Mouse (Mus musculus) left cerebral cortex, adult 18-20 months (tissue): ENCODE data around the gene Ccnt2. TPM values are rescaled to one million over a fixed set of nuclear protein-coding genes. Genes with fewer than 3 reads are reported as not detected.

ENCODE experiments used
- DNase-seq, 2 experiments: peaks; one replicate each; pipeline ENCODE4 v3.0.0; 2021 to 2022; ENCODE audit warnings: low spot score in 2 of 2, mixed read lengths in 1 of 2
- total RNA-seq, 2 experiments: library from RNA; stranded (reverse); gene quantifications; 2 replicates each; pipeline ENCODE4 v1.2.3; 2021

The Ccnt2 gene
- total RNA-seq, 2 experiments from 2014 or later: 59.3 to 61.0 TPM

DNA sequence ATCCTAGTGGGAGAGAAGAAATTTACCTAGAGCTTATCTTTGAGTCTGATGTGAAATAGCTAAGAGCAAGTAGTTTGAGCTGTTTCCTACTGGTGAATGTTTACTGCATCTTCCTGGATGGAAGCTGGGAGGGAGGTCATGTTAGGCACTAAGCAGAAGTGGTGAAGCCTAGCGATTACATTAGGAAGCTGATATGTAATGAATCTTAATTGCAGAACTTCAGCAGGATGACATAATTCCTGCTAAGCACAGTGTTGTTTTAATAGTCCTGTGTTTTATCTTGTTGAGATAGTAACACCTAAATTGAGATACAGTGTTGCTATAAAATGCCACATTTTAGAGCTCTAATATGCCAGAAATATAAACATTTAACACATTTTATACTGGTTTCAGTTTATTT lies 11.9 kb downstream of the Ccnt2 start:
- DNase-seq: no peak

DNA sequence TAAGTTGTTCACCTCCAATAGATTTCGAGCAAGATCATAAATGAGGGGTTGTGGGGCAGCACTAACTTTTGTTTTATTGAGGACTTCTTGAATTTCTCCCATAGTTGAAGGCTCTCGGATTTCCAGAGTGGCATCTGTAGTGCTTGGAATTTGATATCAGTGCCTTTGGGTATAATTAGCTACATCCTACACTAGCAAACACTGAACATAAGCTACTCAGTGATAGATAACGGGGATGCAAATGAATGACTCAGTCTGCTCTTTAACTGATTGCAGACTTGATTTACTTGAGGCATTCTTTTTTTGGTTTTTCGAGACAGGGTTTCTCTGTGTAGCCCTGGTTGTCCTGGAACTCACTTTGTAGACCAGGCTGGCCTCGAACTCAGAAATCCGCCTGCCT lies 15.0 kb downstream of the Ccnt2 start:
- DNase-seq: no peak

DNA sequence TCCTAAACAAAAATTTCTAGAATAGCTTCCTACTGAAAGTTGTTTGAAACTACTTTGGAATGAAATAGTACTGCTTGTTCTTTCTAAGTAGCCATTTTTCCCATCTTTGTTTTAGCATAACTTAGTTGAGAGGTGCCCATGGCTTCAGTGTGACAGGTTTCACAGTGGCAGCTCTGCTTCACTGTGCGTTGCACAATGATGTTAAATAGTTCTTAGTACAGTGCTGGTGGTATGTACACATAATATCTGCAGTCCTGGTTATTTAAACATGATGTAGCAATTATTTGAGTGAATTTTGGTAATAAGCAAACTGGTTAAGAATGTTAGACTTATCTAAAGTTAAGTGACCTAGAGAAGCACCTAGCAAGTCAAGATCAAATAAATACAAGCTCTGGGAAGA lies 19.5 kb downstream of the Ccnt2 start:
- DNase-seq: no peak

DNA sequence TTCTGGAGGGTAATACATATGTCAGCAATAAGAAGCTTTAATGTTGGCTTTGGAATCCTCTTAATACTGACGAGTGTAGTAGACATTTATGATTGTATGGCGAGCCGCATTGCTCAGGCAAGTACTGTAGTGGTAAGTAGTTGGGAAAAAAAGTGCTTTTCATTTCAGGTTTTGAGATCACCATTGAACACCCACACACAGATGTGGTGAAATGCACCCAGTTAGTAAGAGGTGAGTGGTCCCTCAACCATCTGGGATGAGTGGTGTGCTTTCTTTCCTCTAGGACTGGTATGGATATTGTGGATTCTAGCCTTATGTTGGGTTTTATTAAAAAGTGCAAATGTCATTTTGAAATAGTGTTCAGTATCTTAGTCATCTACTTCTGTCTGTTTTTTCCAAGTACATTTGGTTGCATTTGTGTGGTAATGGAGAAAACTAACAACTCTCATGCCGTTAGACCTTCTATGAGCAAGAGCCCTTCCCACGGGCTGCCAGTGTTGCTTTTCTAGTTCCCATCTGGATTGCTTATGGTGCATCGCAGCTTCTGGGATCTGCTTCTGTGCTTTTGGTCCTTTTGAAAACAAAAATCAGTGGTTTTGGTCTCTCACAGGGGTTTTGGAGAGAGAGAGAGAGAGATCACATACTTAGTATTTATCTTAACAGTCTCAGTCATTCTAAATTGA lies 21.3 kb downstream of the Ccnt2 start:
- DNase-seq: no peak

DNA sequence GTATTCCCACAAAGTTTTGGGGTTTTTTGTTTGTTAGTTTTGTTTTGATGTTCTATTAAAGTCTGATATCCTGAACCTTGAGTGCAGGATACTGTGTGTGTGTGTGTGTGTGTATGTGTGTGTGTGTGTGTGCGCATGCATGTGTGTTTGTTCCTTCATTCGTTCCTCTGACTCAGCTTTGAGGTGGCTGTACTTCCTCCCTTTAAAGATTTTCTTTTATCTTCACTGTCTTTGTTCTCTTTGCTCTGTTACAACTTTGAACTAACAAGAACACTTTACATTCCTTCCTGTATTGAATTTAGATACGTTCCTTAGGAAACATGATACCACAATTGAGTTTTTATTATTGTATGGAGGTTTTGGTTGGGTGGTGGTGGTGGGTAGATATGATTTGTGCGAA lies 22.4 kb downstream of the Ccnt2 start:
- DNase-seq: no peak

DNA sequence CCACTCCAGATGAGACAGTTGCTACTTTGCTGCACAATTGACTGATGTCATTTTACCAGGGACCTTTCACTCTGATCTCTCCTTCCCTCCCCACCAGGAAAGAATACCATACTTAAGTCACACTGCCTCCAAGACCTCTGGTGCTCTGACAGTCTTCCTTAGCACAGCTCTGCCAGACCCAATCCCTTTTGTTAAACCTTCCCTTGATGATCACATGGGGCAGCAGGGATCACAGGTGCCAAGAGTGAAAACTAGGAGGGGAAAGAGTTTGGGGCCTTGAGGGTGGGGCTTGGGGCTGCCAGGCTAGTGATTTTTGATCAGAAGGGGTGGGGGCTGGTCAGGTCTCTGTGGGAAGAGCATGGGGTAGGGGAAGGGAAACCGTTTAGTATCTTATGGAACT lies 22.8 kb downstream of the Ccnt2 start:
- no peak for DNase-seq

DNA sequence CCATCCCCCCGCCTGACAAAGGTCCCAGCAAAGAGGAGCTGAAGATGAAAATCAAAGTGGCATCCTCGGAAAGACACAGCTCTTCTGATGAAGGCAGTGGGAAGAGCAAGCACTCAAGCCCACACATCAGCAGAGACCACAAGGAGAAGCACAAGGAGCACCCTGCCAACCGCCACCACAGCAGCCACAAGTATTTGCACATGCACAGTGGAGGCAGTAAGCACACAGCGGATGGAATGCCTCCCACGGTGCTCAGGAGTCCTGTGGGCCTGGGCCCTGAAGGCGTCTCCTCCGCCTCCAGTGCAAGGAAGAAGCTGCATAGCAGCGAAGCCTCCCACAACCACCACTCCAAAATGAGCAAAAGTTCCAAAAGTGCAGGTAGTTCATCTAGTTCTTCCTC lies 29.0 kb downstream of the Ccnt2 start:
- peak; percentile 18 to 58 for DNase-seq

DNA sequence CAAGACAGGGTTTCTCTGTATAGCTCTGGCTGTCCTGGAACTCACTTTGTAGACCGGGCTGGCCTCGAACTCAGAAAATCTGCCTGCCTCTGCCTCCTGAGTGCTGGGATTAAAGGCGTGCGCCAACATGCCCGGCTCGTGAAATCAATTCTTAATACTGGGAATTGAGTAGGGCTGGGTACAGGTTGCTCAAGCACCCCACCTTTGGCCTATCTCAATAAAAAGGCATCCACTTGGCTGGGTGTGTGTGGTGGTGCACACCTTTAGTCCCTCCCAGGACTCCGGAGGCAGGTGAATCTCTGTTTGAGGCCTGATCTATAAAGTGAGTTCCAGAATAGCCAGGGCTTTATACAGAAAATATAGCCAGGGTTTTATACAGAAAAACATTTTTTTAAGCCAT lies 34.7 kb downstream of the Ccnt2 start:
- no peak for DNase-seq

DNA sequence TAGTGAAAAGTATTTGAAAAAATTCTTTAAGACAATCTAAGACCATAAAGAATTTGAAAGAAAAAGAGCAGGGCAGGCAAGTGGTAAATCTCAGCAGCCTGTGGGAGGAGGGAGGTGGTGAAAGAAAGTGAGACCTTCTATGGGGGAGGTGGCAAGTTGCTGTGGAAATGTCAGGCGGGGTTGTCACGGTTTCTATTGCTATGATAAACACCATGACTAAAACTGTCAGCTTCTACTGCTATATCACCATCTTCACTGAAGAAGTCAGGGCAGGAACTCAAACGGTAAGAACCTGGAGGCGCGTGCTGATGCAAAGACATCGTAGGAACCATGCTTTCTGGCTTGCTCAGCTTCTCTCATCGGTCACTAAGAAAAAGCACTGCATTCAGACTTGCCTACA lies 39.0 kb downstream of the Ccnt2 start:
- peak; percentile 27 to 32 for DNase-seq

DNA sequence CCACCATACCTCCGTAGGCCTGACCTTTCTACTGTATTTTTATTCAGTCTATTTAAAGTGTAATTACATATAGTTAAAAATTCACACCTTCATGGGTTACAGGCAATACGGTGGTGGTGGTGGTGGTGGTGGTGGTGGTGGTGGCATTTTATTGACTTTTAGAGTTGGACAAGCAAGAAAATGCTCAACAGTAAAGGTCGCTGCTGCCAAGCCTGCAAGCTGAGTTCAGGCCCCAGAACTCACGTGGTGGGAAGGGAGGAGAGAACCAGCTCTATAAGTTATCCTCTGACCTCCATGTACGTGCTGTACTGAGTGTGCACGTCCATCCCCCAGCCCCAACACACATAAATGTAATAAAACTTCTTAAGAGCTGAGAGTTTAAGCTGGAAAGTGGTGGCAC lies 42.4 kb downstream of the Ccnt2 start:
- DNase-seq: no peak

DNA sequence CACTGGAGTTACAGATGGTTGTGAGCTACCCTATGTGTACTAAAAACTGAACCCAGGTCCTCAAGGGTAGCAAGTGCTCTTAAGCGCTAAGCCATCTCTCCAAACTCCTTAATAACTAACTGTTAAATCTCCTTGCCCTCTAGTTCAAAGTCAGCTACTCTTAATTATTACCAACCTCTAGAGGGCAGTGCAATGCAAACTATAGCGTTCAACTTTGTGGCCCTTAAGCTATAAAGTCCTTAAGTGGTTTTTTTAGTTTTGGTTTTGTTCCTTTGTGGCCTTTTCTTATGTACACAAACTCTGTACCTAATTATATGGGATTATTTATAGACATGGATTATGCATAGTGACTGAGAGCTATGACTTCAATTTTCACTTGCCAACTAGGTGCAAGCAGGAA lies 53.4 kb downstream of the Ccnt2 start:
- DNase-seq: peak; percentile 26 to 35

DNA sequence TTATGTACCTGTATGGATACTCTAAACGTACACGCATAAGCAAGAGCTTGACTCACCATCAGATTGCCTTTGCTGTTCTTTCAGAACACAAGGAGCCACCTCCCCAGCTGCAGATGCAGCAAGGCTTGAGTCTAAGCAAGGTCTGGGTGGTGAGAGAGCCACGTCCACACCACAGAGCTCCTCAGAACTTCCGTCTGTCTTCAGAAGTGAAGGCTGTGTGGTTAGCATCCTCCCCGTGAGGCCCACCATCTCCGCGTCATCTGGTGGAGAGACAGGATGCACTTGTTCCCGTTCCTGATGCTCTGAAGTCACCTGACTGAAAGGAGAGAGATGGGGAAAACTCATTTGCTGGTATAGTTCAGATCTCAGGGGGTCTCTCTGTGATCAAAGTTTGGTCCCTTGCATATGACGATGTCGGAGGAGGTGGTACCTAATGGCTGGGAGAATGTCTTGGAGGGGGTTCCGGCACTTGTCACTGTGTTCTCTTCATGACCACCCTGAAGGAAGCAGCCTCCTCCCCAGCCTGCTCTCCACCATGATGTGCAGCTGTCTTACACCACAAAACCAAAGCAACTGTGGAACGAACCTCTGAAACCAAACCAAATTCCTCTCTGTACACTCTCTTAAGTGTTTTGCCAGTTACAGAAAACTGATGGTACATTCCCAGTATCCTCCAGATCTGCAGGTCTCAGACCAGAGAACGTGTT lies 56.4 kb downstream of the Ccnt2 start:
- DNase-seq: no peak

DNA sequence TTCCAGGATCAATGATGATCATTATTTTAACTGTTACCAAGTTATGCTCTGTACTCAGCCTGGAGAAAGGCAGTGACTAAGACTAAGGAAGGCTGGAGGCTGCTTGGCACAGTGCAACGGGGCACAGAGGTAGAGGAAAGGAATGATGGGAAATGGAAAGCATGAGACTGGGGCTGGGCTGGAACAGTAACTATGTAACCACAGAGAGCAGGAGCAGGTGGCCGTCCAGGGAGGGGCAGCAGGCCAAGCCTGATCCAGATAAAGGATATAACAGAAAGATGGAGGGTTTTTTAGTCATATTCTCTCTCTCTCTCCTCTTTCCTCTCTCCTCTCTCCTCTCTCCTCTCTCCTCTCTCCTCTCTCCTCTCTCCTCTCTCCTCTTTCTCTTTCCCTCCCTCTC lies 59.8 kb downstream of the Ccnt2 start:
- DNase-seq: no peak

DNA sequence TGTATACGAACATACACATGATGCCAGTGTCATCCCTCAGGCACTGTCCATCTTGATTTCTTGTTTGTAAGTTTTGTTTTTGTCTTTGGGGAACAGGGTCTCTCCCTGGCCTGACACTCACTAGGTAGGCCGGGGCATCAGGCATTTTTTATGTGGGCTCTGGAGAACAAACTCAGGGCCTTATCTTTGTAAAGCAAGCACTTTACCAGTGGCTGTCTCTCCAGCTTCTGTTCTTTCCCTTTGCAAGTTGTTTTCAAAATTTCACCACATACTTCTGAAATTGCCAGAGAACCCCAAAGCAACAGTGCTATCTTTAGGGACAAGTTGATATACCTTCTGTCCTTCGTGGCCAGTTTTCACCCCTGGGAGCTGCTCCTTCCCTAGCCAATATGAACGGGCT lies 60.2 kb downstream of the Ccnt2 start:
- DNase-seq: no peak

DNA sequence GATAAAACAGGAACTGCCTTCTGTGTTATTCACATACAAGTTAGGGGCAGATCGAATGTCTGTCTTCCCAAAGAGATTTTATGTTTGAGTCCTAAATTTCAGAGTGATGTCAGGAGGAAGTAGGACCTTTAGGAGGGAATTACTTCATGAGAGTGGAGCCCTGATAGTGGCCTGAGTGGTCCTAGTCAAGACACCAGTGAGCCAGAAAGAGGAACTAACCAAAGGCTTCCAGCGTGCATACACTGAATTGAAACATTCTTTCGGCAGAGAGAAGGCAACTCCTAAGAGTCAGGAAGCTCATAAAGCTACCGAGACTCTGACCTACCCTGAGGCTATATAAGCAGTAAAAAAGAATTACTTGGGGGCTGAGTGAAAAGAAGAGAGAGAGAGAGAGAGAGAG lies 62.7 kb downstream of the Ccnt2 start:
- DNase-seq: no peak

DNA sequence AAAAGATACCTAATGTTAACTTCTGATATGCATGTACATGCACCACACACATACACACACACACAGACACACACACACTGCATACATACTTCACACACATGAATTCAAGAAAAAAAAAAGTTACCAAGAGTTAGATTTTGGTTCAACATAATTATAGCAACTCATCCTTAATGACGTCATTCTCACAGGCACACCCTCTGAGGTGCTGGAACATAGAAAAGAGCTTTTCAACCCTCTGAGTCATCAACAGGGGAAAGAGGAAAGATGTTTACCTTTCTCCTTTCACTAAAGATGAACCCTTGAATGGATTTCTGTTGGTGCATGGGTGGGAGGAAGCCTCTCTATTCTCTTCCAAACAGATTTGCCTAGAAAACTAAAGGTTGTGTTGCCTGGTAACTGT lies 64.6 kb downstream of the Ccnt2 start:
- no peak for DNase-seq

DNA sequence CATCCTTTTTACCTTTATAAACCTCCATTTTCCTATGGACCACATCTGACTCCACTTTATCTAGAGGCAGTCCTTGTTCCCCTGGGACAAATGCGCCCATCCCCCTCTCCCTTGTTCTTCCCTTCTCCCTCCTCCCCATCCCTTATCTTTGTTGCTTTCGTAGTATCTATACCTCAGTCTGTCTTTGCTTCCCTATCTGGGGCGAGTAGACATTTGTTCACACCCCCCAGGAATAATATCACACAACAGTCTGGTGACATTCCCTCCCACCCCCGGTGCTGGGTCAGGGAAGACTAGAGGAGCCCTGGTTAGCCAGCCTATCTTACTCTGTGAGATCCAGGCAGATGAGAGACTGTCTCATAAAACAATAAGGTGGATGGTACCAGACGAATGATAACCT lies 71.5 kb downstream of the Ccnt2 start:
- DNase-seq: no peak

DNA sequence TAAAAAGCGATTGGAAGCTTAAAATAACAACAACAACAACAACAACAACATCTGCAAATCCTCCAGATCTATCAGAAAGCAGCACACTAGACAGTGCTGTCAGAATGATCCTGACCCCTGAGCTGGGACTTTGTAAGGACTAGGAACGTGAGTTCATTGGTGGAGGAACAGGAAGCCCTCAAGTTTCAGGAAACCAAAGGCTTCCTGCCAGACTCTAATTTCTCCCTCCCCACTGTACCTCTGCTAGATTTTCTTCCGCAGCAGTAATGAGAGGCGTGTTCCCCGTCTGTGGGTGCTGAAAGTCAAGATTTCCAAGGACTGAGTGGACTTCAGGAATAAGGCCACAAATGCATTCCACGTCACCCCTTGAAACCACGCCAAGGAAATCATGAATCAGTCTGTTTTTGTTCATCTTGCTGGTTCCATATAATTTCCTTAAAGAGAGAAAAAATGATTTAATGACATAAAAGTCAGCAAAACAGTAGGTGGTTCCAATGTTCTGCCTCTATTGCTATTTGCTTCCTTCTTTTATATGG lies 76.2 kb downstream of the Ccnt2 start:
- no peak for DNase-seq

DNA sequence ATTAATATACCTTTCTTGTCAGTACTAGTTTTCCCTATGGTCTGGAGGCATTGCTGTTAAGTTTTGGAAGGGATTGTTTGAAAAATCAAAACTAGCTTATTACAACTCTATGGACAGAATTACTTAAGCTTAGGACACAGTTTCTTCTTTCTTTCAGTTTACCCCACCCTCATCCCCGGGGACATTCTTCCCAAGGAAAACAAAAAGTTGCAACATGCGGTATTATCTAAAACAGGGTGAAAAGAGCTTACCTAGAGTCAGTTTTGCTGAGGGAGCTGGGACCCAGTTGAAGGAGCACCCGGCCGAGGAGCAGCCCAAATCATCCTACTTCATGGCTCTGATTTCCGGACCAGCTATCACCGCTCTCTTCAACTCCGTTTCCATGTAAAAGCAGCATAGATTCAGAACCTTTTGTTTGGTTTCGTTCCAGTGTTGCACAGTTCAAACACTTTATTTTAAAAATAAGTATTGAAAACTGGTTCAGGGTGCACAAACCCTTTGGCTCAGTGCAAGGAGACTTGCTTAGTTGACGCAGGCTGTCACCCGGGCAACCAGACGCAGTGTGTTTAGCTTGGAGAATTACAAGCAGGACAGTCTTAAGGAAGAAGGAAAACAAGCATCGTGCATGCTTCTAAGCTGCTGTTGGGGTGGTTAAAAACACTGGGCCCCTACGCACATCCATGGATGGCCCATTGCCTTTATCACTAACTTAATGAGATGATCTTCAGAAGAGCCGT lies 80.7 kb downstream of the Ccnt2 start, which contains the start of gene Map3k19:
Map3k19 (minus strand) TSS at position 546 of the 737 bp plus-strand sequence.
- peak; percentile 44 to 45 for DNase-seq
